Mouse (Mus musculus) right cerebral cortex, postnatal 25 days (tissue): ENCODE data around the gene Pcgf5.
A peak's percentile ranks its signal among the peaks of the same experiment; 100 is the strongest.

Experiments used
- DNase-seq: peaks from one replicate; pipeline ENCODE4 v3.0.0; 2022

Pcgf5 gene

GRCm38 (mm10) chr19:36348161-36348800 lies at the start of gene Pcgf5:
Gene Pcgf5 (plus strand): TSS chr19:36348309.
- DNase-seq = peak; percentile 75

GRCm38 (mm10) chr19:36305542-36305941 lies 42.6 kb upstream of the Pcgf5 start:
- DNase-seq = no peak

- peak; percentile 15 for DNase-seq
Observed at GRCm38 (mm10) chr19:36314010-36314409, 34.1 kb upstream of the Pcgf5 start.

- no peak for DNase-seq
Observed at GRCm38 (mm10) chr19:36319735-36320134, 28.4 kb upstream of the Pcgf5 start.

GRCm38 (mm10) chr19:36321066-36321465 lies 27.0 kb upstream of the Pcgf5 start:
- DNase-seq = peak; percentile 61

GRCm38 (mm10) chr19:36323326-36323725 lies 24.8 kb upstream of the Pcgf5 start:
- DNase-seq = no peak

GRCm38 (mm10) chr19:36328678-36329077 lies 19.4 kb upstream of the Pcgf5 start:
- DNase-seq = no peak

GRCm38 (mm10) chr19:36347376-36347775 lies 733 bp upstream of the Pcgf5 start:
- DNase-seq = no peak

GRCm38 (mm10) chr19:36347831-36348160 lies 313 bp upstream of the Pcgf5 start:
- DNase-seq = no peak

GRCm38 (mm10) chr19:36348801-36349486 lies 835 bp downstream of the Pcgf5 start:
- DNase-seq = peak; percentile 80

GRCm38 (mm10) chr19:36349487-36349955 lies 1.4 kb downstream of the Pcgf5 start:
- no peak for DNase-seq

GRCm38 (mm10) chr19:36350181-36350580 lies 2.1 kb downstream of the Pcgf5 start:
- no peak for DNase-seq

GRCm38 (mm10) chr19:36350870-36351269 lies 2.8 kb downstream of the Pcgf5 start:
- no peak for DNase-seq

- no peak for DNase-seq
Observed at GRCm38 (mm10) chr19:36362541-36362940, 14.4 kb downstream of the Pcgf5 start.

- no peak for DNase-seq
Observed at GRCm38 (mm10) chr19:36364757-36365156, 16.6 kb downstream of the Pcgf5 start.

GRCm38 (mm10) chr19:36371478-36371877 lies 23.4 kb downstream of the Pcgf5 start:
- DNase-seq = no peak

GRCm38 (mm10) chr19:36373056-36373621 lies 25.0 kb downstream of the Pcgf5 start:
- no peak for DNase-seq

- DNase-seq = no peak
Observed at GRCm38 (mm10) chr19:36375200-36375783, 27.2 kb downstream of the Pcgf5 start.

GRCm38 (mm10) chr19:36377729-36378128 lies 29.6 kb downstream of the Pcgf5 start:
- DNase-seq = no peak

- DNase-seq = no peak
Observed at GRCm38 (mm10) chr19:36378511-36379232, 30.6 kb downstream of the Pcgf5 start.

- DNase-seq = no peak
Observed at GRCm38 (mm10) chr19:36382901-36383300, 34.8 kb downstream of the Pcgf5 start.

GRCm38 (mm10) chr19:36383977-36384376 lies 35.9 kb downstream of the Pcgf5 start:
- no peak for DNase-seq

GRCm38 (mm10) chr19:36384426-36384825 lies 36.3 kb downstream of the Pcgf5 start:
- DNase-seq = no peak
